Mouse (Mus musculus) cerebellum, adult 11-12 months (tissue): ENCODE measurements around the gene Prrg1.
"Not testable (repeated sequence)": the region's sequence is repeated elsewhere in the genome, so short reads cannot be mapped to it uniquely, and the experiment has no call there.

Source experiments
- DNase-seq: peaks from one replicate; pipeline ENCODE4 v3.0.0; 2022

Gene Prrg1

DNA sequence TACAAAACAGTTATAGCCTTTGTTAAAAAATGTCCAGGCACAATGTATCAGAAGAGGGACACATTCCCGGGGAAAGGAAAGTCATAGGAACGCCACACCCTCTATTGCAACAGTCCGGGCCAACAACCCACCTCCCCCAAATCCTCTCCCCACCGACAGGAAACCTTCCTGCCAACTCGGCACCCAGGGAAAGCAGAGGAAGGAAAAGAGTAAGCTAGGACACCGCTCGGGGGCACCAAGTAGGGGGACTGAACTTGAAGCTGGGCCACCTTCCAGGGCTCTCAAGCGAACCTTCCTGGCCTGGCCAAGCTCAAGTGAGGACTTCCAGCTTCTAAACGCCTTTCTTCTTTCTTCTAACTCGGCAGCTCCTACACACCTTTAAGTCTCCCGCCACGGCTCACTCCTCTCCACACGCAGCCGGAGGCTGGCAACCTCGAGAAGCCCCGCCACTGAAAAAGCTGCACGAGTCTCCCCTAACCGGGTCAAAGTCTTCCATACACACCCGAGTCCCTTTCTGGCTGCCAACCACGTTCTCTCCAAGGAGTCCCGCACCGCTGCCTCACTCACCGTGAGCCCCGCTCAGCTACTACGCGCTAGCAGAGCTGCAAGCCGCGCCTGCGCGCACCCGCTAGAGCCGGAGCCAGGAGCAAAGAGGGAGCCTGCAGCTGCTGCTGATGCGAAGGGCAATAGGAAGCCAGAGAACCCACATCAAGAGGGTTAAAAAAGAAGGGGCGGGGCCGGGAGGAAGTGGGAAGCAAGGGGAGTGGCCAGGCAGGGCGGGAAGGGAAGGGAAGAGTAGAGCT, at the start of gene Prrg1:
Gene Prrg1, minus strand, starts transcription at position 695 of the 803 bp plus-strand sequence.
- peak; percentile 3 for DNase-seq

DNA sequence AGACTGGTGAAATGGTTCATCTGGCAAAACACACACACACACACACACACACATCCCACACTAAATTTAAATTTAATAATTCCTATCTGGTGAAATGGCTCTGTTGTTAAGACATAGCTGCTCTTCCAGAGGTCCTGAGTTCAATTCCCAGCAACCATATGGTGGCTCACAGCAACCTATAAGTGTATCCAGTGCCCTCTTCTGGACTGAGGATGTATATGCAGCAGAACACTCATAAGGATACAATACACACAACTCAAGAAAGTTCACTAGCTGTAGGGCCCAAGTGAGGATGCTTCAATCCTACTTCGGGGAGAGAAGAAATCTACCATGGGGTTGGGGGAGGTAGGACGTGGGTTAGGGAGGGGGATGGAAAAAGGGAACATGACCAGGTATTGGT, 22.1 kb upstream of the Prrg1 start:
- DNase-seq = no peak

DNA sequence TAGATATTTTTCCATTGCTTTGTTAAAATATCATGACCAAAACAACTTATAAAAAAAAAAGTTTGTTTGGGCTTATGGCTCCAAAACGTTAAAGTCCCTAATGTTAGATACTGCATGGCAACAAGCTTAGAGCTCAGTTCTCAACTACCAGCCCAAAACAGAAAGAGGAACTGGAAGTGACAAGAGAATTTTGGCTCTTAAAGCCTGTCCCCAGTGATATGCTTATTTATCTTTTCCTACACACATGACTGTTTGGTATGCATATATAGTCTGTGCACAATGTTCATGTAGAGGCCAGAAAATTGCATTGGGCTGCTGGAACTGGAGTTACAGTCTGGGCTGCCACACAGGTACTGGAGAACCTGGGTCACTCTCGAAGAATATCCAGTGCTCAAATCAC, 9.4 kb upstream of the Prrg1 start:
- no peak for DNase-seq

DNA sequence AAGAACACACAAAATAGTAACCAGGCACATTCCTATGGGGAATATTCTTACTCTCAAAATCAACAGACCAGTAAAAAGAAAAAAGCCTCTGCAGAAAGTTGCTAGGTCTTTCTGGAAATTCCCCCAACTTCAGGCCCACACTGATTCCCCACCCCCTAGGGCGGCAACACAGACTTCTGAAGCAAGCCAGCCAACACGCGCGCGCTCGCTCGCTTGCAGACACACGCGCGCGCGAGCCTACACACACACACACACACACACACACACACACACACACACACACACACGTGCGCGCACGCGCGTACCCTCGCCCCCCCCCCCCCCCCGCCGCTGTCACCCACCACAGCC, 868 bp downstream of the Prrg1 start:
- no peak for DNase-seq

DNA sequence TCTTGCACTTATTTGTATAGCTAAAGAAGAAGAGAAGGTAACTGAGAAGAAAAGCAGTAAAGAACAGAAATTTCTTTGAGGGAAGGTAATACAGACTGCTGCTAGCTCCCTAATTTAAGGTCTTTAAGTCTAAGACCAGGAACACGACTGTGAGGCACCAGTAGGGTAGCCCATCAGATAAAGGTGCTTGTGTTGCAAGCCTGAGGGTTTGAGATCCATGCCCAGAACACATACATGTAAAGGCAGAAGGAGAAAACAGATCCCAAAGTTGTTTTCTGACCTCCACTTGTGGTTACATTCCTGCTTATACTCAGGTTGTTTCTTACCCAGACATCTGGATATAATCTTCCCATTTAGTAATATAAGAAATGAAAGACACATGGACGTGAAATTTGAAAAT, 20.2 kb downstream of the Prrg1 start:
- DNase-seq = no peak

DNA sequence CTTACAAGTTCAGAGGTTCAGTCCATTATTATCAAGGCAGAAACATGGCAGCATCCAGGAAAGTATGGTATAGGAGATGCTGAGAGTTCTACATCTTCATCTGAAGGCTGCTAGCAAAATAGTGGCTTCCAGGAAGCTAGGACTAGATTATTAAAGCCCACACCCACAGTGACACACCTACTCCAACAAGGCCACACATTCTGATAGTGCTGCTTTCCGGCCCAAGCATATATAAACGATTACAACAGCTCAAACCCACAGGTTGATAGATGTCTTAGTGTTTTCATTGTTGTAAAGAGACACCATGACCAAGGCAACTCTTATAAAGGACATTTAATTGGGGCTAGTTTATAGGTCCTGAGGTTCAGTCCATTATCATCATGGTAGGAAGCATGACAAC, 30.3 kb downstream of the Prrg1 start:
- no peak for DNase-seq

DNA sequence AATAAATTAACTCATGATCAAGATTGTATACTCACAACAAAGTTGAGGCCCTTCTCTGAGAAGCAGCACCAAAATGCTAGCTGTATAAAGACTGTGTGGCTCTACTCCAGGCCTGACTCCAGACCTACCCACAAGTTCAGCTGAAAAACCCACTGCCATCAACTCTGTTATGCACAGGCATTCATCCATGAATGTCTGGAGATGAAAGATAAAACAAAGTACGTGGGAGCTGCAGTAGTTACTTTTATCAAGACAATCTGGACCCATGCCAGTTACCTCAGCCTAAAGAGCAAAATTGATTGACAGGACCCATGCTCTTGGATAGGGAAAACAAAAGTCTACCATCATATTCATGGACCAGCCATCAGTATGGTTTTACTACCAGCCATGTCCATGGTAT, 31.0 kb downstream of the Prrg1 start:
- no peak for DNase-seq

DNA sequence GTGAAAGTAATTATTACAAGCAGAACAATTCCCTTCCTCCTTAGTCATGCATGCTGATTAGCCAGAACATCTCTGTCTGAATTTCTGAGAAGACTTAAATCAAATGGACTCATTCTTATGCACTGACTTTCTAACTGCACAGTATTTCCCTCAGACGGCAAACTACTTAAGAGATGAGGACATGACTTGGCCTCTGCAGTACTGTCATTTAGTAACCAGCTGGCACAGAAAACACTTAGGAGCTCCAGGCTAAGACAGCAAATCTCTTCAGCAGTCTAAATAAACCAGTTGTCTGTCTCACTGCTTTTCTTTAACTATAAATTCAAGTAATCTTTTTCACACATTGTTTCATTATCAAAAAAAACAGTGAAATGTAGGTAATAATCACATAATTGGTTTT, 36.0 kb downstream of the Prrg1 start:
- no peak for DNase-seq

DNA sequence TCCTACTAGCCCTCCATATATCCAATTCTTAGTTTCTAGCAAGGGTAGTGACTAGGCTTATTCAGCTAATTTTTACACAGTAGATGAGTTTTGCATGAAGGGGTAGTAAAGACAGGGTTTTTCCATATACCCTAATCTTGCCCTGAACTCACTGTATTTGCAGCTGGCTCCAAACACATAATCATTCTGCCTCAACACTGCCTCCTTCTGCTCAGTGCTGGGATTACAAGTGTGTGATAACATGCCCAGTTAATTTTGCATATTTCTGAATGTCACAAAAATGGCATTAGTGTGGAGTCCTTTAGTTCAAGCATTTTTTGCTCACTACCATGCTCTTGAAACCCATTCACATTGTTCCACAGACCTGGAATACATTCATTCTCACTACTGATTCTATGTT, 44.0 kb downstream of the Prrg1 start:
- no peak for DNase-seq

DNA sequence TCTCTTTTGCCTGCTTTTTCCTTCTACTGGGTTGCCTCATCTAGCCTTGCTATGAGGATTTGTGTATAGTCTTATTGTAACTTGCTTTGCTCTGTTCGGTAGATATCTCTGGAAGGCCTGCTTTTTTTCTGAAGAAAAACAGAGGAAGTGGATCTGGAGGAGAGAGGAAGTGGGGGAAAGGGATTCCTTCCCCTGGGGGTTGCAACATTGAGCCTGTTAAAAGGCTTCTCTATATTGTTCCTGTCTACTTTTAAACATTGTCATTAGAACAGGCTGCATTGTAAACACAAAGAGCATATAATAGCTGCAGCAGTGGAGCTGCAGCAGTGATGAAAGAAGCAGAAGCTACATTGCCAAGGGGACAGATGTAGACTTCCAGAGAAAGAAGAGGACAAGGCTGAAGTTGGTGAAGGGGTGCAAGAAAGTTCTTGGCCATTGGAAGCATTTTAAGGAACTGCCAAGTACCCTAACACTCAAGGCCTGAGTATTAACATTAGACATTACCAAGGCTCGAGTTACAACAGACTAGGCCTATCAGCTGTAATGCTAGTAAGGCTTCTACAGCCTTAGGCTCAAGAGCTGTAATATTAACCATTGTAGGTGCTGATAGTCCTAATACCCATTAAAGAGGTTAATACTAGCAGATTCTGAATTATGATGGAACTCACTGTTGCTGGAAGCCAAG, 44.9 kb downstream of the Prrg1 start:
- DNase-seq = no peak

DNA sequence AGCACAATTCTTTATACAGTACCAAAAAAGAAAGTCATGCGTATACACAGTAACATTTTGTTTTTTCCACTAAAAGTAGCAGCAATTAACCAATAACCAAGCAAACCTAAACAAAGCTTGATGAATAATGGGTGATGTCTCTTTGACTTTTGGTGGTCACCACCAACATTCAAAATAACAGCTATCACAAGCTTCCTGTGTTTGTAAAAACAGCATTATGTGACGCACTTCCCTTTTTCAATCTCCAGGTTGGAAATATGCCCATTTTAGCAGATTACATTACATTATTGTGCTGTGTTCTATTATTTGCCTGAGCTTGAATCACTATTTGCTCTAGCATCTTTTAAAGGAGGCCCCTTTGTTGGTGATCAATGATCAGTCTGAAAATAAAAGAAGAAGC, 65.4 kb downstream of the Prrg1 start:
- no peak for DNase-seq

DNA sequence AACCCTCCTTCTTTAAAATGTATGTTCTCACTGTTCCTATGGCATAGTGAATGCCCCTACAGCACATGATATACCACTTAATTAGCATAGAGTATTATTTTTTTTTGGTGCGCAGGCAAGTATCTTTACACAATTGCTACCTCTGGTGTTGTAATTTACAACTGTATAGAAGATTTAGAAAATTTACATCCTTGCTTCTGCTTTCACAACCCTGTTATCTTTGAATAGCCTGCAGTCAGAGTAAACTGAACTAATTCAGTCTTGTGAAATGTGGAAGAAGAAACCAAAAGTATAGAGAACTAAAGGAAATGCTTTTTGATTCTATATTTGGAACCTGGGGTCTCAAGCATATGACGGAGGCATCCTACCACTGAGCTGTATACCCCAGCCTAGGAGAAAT, 100.7 kb downstream of the Prrg1 start:
- no peak for DNase-seq

DNA sequence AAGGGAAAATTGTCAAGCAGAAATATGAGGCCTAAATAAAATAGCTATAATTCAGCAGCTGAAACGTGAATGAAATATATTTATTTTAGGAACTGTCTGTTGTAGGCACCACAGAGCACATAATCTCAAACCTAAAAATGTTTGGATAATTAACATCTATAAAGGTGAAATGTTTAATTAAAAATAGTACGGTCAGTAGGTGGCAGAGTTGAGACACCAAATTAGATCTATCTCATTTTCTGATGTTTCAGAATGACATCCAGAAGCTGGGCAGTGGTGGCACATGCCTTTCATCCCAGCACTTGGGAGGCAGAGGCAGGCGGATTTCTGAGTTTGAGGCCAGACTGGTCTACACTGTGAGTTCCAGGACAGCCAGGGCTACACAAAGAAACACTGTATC, 104.0 kb downstream of the Prrg1 start:
- DNase-seq = no peak

DNA sequence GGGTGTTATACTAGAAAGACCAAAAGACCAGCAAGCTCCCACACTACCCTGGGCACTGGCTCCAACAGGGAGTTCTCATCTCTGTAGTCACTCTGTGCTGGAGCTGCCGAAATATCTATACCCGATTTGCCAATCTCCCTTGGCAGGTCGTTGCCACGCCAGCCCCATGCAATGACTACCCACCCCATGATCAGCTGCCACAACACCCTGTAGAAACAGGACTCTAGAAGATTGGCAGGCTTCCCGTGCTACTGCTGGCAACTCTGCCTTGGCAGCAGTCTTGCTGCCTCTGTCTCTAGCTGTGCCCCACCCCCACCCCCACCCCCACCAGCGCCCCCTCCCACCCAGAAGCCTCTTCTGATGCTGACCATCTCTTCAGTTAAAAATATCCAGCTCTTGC, 149.3 kb downstream of the Prrg1 start:
- no peak for DNase-seq

DNA sequence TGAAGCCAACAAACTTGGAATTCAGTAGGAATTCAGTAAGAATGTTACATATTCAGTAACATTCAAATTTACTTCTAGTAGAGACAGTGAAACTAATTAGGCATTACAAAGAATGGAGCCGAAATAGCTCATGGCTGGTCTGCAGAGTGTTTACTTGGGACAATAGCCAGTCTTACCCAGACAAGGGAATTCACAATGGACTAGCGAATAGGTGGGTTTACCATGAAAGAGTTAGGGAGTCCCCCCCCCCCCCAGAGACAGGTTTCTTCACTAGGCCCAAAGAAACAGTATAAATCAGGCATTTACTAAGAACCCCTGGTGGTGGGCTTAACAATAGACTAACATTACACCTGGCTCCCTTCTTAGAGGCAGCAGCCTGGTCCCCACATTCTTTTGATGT, 180.3 kb downstream of the Prrg1 start:
- not testable (repeated sequence) for DNase-seq
